Mouse (Mus musculus) v-Abl transformed pro-B cells (cell line): ENCODE data around the gene Prokr2.
"Not testable (repeated sequence)": the region's sequence is repeated elsewhere in the genome, so short reads cannot be mapped to it uniquely, and the experiment has no call there.

Source experiments
- in situ Hi-C, 2 experiments: fragments of 400-800 bp; cut with MboI; formaldehyde crosslinking; loops; one replicate each; pipeline ENCODE4 v1.15.1; 2025; ENCODE audit not compliant: unreplicated experiment in 2 of 2

Gene Prokr2

DNA sequence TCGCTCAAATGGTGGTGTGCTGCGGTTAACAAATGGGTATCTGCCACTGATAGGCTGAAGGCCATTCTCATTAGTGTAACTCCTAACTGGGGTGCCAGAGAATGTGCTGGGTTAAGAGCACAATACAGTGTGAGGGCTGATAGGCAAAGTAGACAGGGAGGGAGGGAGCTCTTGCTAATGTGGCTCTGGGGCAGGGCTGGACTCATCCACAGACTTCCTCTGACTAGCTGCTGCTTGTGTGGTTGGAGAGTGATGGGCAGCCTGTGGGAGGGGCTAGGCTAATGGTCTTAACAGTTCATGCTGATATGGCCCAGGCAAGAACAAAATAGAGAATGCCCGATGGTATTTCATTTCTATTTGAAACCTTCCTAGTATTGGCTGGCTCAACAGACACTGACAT is 44.0 kb downstream of the Prokr2 start:
- in situ Hi-C loops: no loop called here

GRCm38 (mm10) chr2:132340350-132340749 is 44.9 kb downstream of the Prokr2 start:
- in situ Hi-C loops: no loop called here

DNA sequence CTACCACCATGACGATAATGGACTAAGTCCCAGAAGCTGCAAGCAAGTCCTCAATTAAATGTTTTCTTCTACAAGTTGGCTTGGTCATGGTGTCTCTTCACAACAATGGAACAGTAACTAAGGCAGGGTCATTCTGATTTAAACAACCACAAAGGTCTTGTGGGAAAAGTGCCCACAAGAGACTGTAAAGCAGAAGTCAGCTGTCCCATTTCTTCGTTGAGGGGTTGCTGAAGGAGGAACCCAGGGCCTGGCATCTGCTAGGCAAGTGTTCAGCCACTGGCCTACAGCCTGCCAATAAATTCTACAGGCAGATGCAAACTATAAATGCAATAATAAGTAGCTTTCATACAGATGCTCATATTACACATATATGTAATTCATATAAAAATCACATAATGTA is 48.0 kb downstream of the Prokr2 start:
- in situ Hi-C loops: no loop called here

GRCm38 (mm10) chr2:132323541-132323940 is 61.7 kb downstream of the Prokr2 start:
- in situ Hi-C loops: loop anchor here (5.0 kb wide), 3 partner anchors 164 to 584 kb away; no protein-coding TSS in a partner anchor

DNA sequence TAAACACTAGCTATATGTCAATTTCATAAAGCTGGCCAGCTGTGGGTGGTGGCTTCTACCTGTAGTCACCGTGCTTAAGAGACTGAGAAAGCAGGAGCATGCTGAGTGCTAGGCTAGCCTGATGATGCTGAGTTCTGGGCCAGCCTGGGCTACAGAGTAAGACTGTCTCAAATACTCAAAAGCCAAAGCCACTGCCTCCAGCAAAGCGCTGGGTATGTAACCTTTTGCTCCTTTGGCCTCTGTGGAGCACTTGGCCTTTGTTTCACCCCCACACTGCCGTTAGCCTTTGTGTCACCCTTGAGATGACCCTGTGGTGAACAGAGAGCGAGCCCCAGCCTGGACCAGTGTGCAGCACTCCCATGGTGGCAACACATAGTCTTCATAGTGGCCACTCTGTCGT is 64.7 kb downstream of the Prokr2 start:
- in situ Hi-C loops: loop anchor here (5.0 kb wide), 3 partner anchors 167 to 587 kb away; no protein-coding TSS in a partner anchor

DNA sequence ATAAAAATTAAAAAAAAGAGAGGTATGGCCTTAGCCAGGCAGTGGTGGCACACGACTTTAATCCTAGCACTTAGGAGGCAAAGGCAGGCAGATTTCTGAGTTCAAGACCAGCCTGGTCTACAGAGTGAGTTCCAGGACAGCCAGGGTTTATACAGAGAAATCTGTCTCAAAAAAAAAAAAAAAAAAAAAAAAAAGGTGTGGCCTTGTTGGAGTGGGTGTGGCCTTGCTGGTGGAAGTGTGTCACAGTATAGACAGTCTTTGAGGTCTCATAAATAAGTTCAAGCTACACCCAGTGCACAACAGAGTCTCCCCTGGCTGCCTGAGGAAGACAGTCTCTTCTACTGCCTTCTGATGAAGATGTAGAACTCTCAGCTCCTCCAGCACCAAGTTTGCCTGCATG is 68.1 kb downstream of the Prokr2 start:
- in situ Hi-C loops: loop anchor here (5.0 kb wide), 2 partner anchors 400 to 590 kb away; no protein-coding TSS in a partner anchor

DNA sequence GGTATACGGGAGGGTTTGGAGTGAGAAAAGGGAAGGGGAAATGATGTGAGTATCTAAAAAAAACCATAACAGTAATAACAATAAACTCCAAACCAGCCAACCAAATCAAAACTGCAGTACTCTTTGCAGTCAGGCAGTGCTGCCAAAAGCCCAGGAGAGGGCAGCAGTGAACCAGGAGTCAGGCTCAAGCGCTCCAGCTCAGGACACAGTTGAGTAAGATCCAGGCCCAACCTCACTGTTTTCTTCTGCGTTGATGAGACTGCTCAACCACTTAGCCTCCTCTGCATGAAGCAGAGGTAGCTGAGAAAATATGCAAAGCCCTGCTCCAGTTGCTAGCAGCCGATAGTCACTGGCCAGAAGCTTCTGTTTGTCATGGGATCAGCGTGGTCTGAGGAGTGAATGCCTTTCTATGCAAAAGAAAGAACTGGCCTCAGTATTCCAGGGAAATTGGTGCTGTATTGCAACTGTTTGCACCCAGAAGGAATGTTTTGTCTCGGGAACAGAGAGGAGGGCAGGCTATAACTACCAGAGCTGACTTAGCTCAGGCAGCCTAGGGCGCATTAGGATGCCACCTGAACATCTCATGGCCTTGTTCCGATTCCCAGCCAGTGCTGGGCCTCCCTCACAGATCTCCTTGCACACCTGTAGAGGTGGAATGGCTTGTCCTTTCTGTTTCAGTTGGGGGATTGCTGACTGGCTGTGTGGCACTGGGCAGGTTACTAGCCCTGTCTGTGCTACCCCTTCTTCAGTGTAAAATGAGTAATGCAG is 69.0 kb downstream of the Prokr2 start:
- in situ Hi-C loops: loop anchor here (5.0 kb wide), 2 partner anchors 401 to 591 kb away; no protein-coding TSS in a partner anchor

- in situ Hi-C loops: not testable (repeated sequence)
Measured at GRCm38 (mm10) chr2:132314057-132314456, 71.2 kb downstream of the Prokr2 start.

DNA sequence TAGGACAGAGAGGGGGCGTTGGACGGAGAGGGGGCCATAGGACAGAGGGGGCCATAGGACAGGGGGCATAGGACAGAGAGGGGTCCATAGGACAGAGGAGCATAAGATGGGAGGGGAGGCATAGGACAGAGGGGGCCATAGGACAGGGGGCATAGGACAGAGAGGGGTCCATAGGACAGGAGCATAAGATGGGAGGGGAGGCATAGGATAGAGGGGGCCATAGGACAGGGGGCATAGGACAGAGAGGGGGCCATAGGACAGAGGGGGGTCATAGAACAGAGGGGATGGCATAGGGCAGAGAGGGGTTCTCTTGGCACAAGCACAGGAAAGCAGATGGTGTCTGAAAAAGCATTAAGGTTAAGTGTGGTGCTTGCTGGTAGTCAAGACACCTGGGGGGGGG is 71.7 kb downstream of the Prokr2 start:
- in situ Hi-C loops: no loop called here

DNA sequence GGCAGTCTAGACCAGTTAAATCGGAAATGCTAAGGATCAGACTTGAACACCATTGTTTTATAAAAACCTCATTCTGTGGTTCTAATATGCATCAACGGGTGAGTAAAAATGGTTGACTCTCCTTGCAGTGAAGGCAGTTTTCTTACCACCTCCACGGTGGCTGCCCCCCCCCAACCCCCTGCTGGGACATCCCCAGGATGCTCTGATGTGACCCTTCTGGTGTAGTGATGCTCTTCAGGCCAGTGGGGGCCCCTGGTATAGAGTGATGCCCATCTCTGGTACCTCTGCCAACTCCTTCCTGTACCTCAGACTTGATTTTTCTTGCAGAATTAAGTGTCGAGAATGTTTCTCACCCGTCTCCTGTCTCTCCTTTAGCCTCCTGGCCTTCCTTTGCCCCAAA is 72.6 kb downstream of the Prokr2 start:
- in situ Hi-C loops: no loop called here

GRCm38 (mm10) chr2:132309398-132309930 is 75.8 kb downstream of the Prokr2 start:
- in situ Hi-C loops: no loop called here

DNA sequence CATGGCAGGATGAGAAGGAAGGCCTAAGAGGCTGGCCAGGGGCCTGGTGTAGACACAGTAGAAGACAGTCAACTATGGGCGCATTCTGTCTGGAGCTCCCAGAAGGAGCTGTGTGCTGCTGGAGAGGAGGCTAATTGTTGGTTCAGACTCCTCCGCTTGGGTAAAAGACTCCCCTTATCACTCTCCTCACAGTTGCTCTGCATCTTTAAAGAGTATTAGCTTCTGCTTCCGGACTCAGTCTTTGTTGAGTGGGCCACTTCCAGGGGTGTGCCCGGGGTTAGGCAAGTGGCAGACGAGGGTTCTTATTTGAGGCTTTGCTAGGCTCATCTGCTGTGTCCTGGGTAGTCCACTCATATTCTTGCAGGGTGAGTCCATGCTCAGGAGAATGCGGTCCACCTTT is 76.4 kb downstream of the Prokr2 start:
- in situ Hi-C loops: no loop called here

DNA sequence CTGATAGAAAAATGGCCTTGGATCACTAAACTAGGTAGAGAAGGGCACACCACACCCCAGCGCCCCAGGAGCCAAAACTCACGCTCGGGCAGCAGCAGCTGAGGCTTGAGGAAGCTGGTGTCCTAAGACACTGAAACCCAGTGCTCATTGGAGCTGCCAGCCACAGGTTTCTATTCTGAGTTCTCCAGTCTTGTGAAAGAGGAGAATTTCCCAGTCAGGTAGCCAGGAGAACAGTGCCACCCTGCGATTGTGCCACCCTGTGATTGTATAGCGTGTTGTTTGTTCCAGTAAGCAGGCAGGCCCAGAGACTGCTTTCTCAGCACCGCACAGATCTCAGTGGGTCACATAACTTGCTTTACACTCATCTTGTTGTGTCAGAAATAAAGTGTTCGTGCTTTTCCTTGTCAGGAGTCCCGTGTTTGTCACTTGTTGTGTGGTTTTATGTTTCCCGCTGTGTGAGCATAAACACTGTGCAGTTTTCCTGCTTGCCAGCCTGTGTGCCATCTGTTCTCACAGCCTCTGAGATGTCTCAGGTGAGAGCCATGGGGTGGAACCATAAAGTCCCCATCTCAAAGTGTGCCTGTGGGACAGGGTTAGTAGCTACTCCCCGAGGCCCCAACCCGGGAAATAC is 77.9 kb downstream of the Prokr2 start:
- in situ Hi-C loops: no loop called here

DNA sequence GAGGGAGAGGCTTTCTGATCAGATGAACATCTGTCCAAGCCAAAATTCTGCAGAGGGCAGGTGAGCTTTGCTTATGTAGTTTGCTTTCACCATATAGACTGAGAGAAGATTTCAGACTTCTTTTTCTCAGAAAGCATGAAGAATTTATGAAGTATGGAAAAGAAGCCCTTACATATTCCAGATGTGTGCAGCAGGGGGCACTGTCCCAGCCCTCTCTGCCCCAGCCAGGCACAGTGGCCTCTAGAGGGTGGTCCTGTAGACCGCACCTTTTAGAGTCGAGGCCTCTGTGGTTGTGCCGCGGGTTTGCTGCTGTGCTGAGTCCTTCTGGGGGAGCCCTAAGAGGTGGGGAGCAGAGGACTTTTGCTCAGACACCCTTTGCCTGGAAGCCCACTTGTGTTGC is 79.3 kb downstream of the Prokr2 start:
- in situ Hi-C loops: no loop called here

DNA sequence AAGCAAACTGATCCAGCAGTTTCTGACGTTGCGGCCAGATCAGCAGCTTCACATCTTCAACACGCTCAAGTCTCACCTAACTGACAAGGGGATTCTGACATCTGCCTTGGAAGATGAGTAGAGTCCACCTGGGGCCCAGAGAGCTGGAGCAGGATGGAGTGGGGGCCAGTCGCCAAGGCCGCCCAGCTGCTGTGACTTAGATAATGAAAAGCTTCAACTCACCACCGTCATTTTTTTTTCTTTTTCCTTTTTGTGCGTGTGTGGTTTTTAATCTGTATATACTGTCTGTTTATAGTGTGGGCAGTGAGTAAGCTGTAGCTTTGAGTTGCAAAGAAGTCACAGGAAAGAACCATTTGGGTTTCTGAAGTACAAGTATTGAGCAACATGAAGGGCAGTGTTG is 80.1 kb downstream of the Prokr2 start:
- in situ Hi-C loops: no loop called here

- in situ Hi-C loops: loop anchor here (5.0 kb wide), 2 partner anchors 34 to 39 kb away; partner anchors contain the start of gene Cds2 (in 1 of the 2)
Measured at GRCm38 (mm10) chr2:132301436-132301835, 83.8 kb downstream of the Prokr2 start.

GRCm38 (mm10) chr2:132298250-132298649 is 87.0 kb downstream of the Prokr2 start:
- in situ Hi-C loops: no loop called here

DNA sequence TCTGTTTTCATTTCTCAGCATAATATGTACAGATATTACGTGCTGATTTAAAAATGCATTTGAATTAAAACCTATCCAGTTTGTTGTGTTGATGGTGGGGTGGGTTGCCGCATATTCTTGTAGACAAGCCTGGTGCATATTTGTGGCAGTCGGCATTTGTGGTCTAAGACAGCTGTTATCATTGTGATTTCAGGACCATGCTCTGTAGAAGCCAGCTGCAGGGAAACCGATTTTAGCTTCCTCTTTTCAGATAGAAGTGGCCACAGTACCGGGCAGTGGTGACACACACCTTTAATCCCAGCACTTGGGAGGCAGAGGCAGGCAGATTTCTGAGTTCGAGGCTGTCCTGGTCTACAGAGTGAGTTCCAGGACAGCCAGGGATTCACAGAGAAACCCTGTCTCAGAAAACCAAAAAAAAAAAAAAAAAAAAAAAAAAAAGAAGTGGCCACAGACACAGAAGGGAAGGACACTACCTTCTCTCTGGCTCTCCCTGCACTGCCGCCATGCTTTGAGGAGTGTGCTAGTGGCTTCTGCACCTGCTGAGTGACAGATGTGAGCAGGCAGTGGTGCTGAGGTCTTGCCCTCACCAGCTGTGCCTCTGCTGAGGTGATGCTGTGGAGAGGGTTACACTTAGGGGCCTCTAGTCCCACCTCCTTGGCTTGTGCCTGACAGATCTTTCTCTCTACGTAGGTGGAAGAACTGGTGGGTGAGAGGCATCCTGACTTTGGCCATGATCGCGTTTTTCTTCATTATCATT is 91.4 kb downstream of the Prokr2 start:
- in situ Hi-C loops: no loop called here

GRCm38 (mm10) chr2:132292083-132292482 is 93.2 kb downstream of the Prokr2 start:
- in situ Hi-C loops: no loop called here

DNA sequence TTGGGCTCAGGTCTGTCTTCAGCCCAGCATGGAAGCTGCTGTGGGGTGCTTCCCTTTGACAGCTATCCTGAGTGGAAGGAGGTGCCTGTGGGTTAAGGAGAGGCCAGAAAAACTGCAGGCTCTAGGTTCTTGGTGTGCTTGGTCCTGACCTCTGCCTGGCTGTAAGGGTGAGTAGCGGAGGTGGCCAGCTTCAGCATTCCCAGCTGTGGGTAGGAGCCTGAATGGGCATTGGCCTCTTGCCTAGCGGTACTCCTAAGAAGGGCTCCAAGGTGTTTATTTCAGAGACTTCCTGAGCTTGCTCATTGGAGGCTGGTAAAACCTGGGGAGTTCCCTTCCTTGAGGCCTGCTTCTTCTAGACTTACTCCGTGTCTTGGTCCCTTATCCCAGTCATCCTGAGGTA is 94.0 kb downstream of the Prokr2 start:
- in situ Hi-C loops: no loop called here

DNA sequence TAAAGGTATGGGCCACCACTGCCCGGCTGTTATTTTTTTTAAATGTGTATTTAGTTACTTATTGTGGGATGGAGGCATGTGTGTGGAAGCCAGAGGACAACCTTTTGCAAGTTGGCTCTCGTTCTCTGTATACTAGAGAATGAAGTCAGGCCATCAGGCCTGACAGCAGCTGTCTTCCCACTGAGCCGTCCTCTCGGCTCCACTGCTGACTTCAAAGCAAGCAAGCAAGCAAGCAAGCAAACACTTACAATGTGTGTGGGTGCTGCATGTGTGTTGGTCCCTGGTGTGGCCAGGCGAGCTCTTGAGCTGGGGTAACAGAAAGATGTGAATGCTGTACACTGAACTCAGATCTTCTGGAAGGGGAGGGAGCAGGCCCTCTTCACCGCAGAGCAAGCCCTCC is 94.4 kb downstream of the Prokr2 start:
- in situ Hi-C loops: no loop called here
